Mouse (Mus musculus) 416B (cell line): ENCODE results near the gene Cfap61.

Source experiments
- DNase-seq: peaks from one replicate; pipeline ENCODE4 v3.0.0; 2011; ENCODE audit warnings: low read depth

The Cfap61 gene

DNA sequence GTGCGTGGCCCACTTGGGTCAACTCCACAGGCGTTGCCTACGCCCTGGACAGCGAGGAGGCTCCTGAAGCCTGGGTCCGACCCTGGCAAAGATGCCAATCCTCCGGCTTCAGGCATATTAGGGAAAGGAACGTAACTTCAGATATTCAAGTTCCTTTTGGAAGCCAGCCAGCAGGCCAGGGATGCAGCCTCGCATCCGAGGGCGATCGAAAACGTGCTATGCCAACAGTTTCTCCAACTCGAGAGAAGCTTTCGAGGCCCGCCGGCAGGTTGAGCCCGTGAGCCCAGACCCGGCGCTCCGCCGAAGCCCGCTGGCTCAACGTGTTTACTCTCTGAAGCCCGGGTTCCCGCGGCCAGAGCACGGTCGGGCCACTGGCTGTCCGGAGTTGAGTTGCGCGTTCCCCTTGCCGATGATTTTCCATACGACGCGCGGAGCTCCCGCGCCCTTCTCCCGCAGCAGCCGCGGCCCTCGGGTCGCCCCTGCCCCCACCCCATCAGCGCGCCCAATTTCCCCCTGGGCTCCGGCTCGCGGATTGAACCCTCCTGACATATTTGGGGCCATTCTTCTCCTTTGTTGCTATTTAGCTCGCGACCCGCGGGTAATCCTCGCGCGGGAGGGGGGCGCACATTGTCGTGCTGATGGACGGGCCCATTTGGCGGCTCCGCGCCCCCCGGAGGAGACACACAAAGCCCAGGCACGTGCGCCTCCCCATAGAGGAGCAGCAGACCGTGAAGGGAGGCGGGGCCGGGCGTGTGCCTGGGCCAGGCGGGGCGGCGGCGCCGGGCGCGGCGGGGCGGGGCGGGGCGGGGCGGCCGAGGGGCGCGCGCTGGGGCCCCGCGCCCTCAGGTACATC lies 286.7 kb downstream of the Cfap61 start, which contains the start of gene Insm1:
TSS of gene Insm1 (plus strand) at position 846 of the 853 bp plus-strand sequence.
- DNase-seq = no peak

DNA sequence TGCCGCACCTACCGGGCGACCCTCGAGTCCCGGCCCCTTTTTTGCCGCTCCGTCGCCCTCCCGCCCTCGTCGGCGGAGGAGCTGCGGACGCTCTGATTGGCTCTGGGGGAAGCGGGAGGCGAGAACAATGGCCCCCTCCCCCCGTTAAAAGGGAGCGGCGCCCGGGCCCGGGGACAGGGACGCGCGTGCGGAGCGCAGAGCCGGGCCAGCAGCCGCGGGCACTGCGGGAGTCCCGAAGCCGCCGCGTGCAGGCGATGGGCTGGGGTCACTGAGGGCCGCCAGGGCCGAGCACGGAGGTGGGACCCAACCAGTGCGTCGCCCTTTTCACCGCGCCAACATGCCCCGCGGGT lies 287.3 kb downstream of the Cfap61 start:
- no peak for DNase-seq

- no peak for DNase-seq
Measured at GRCm38 (mm10) chr2:146222279-146223175, 287.9 kb downstream of the Cfap61 start.

DNA sequence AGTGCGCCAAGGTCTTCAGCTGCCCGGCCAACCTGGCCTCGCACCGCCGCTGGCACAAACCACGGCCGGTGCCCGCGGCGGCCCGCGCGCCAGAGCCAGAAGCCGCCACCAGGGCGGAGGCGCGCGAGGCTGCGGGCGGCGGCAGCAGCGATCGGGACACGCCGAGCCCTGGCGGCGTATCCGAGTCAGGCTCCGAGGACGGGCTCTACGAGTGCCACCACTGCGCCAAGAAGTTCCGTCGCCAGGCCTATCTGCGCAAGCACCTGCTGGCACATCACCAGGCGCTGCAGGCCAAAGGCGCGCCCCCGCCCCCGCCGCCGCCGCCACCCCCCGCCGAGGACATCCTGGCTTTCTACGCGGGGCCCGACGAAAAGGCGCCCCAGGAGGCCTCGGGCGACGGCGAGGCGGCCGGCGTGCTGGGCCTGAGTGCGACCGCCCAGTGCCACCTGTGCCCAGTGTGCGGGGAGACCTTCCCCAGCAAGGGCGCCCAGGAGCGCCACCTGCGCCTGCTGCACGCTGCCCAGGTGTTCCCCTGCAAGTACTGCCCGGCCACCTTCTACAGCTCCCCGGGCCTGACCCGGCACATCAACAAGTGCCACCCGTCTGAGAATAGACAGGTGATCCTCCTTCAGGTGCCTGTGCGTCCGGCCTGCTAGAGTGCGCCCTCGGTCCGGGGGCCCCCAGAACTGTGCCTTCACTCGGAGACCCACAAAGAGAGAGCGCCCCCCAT lies 288.8 kb downstream of the Cfap61 start:
- no peak for DNase-seq

DNA sequence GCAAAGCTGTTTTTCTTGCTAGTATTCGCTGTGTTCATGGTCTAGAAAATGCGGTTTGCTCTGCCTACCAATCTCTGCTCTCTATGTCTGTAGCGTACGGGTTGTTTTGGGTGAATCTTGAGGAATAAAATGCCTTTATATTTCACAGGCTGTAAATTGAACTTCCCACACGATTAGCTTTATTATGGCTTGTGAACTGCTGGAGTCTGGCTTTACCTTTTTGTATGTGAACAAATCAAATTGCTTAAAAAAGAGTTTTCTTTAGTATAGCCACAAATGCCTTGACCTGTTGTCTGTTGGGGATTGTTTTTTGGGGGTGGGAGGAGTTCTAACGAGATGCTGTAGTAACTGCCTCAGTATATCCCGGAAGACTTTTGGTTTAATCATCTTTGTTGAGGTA lies 289.6 kb downstream of the Cfap61 start:
- DNase-seq = no peak

DNA sequence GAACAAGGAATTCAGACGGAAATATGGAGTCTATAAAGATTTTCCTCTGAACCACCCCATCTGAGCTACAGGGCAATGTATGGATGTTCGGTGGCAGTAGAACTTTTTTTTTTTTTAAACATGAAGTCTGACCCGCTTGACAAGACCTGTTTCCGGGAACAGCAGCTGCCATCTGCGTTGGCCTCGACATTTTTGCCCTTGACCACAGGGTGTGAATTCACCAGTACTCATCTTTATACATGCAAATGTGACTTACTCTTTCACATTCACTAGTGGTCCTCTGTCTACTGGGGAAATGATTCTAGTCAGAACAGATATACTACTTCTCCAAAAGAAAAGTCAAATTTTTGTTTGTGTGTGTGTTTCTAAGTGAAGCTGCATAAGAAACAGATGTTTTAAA lies 291.2 kb downstream of the Cfap61 start:
- no peak for DNase-seq

GRCm38 (mm10) chr2:146226484-146226883 lies 291.9 kb downstream of the Cfap61 start:
- peak; percentile 74 for DNase-seq

- no peak for DNase-seq
Measured at GRCm38 (mm10) chr2:146227646-146228045, 293.1 kb downstream of the Cfap61 start.

GRCm38 (mm10) chr2:146228435-146228834 lies 293.9 kb downstream of the Cfap61 start:
- no peak for DNase-seq

DNA sequence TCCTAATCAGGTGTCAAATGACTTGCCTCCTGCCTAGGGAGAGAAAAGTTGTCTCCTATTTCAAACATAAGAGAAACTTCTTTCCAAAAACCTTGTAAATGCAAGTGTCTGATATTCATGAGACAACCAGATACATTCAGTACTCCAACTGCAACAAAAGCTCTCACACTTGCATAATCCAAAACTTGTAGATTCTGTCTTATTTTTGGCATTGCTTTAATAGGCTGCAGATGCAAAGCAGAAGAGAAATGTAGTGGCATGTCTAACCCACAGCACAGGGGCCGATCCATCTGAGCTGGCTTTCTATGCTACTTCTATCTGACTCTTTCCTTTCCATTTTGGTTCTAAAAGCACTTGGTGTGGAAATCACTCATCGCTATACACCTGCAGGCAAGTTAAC lies 296.9 kb downstream of the Cfap61 start:
- DNase-seq = no peak

DNA sequence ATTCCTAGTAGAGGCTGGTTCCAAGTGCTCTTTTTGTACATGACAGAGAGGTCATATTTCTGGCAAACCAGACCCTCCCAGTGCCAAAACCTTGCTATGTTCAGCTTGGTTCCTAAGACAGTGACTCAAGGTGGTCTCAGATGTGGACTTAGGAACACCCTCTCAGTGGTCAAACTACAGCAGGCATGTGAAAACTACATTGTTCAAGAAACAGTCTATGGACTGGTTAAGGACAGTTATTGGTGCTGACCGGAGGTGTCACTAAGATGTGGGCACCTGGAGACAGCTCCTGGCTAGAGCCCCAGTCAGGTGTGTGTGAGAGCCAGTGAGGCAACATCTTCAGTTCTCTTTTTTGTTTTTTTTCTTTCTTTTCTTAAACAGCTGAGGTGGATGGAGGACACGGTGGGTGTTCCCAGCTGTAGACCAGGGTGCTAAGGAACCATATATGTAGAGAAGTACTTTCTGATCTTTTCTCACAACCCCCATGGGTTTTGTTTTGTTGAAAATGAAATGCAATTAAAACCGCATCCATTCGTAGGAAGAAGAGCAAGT lies 304.7 kb downstream of the Cfap61 start:
- no peak for DNase-seq

DNA sequence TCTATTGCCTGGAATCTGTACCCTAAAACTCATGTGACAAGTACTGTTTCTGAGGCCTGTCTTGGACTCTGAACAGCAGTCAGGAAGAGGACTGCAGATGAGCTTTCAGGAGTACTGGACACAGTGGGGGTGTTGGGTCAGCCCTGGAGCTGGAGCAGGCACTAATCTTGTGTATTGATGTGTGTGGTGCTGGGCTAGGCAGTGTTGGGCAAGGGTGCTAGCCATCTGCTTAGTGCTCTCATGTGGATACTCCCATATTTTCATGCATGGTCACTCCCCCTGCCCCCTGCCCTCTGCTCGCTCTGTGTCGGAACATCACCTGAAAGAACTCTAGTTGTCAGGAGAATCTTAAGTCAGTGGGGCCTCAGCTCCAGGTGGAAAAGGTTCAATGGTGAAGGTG lies 309.5 kb downstream of the Cfap61 start:
- DNase-seq = no peak

DNA sequence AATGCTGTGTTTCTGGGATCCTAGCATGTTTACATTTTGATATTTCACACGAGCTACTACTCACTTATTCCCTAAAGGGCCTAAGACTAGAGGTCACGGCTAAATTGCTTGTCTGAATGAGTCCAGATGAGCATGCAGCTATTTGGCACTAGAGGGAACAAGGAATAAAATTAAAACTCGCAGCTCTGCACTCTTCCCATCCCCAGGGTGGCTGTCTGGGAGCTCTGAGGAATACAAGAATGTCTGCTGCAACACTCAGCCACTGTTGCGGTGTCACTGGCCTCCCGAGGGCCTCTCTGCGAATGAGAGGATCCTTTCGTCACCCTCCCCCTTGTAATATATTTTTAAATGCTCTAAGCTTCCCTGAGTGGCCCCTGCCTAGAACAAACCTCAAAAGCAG lies 310.8 kb downstream of the Cfap61 start:
- no peak for DNase-seq

GRCm38 (mm10) chr2:146246409-146247075 lies 312.0 kb downstream of the Cfap61 start:
- DNase-seq = no peak

GRCm38 (mm10) chr2:146247576-146247975 lies 313.0 kb downstream of the Cfap61 start:
- no peak for DNase-seq

- DNase-seq = no peak
Measured at GRCm38 (mm10) chr2:146249033-146249432, 314.4 kb downstream of the Cfap61 start.

DNA sequence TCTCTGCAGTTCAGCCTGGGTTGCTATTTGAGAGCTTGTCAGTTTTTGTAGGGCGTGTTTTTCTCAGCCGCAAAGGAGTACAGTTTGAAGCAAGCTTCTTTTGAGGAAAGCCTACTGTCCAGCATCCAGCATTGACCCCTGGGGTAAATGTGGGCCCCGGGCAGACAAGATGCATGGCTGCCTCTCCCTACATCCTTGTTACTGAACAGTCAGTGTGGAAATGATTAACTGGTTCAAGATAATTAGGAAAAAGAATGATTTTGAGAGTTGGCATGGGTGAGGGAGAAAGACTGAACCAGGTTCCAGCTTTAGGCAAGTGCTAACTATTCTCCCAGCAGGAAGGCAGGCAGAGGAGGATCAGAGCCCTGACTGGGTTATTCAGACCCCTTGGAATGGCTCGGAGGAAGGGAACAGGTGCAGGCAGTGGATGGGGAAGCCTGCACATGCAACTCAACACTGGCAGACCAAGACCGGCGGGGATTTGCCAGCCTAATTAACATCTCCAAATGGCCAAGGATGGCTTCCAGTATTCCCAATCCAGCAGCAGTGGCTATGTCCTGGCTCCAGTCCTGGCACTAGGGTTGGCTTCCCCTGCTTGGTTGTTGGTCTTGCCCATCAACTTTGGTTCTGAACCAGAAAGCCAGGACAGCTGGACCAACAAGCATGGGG lies 315.8 kb downstream of the Cfap61 start:
- DNase-seq = no peak

- no peak for DNase-seq
Measured at GRCm38 (mm10) chr2:146254387-146254786, 319.8 kb downstream of the Cfap61 start.

- no peak for DNase-seq
Measured at GRCm38 (mm10) chr2:146255636-146256035, 321.1 kb downstream of the Cfap61 start.

DNA sequence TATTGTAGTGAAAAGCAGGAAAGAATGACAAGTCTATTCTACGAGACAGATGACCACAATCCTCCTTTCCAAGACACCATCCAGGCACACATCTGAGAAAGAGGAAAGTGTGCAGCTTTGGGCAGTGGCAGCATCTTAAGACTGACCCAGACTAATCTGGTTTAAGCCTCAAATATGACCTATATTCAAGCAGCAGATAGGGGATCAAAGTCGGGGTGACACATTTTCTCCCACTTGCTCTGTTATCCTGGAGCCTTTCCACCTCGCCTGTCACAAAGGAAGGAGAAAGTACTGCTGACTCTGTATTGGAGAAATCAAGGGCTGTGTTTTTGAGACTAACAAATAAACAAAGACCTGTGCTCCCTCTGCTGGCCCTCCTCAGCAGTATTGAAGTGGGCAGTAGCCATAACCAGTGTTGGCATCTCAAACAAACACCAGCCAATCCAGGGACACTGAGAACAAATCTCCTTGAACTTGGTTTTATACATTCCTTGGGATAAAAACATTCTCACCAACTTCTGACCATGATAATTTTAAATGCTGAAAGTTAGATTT lies 321.8 kb downstream of the Cfap61 start:
- DNase-seq = peak; percentile 49

DNA sequence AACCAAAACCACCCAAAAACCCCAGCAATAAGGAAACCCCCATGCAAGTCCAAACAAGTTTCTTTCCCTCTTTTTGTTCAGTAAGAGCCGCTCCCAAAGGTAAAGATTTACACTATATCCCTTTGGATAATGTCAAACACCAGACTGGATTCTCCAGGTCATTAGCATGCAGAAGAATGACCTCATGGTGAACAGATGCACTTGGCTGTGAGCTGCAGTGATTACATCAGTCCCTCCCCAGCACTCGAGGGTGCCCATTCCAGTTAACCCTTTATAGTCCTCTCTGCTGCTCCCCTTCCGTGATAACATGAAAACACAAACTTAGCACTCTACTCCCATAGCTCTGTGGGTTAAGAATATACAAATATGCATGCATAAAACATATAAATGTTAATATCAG lies 322.5 kb downstream of the Cfap61 start:
- DNase-seq = no peak
